Mouse (Mus musculus) kidney, postnatal 0 days (tissue): ENCODE data around the gene Pan3. TPM values are rescaled to one million over a fixed set of nuclear protein-coding genes. Genes with fewer than 3 reads are reported as not detected.

Experiments
- ATAC-seq: fragments of 200-750 bp; cut with Nextera tagmentation; replicated peaks from 2 replicates; pipeline ENCODE4 v1.8.0; 2017; ENCODE audit warnings: low read depth, moderate number of reproducible peaks, moderate TSS enrichment, moderate library complexity; ENCODE audit not compliant: low FRiP score
- DNase-seq: peaks from one replicate; pipeline ENCODE4 v3.0.0-alpha.2; 2016; ENCODE audit warnings: low spot score
- H3K27ac ChIP-seq: fragments of 300-500 bp; sonication (generic); 2 replicates; pipeline ENCODE4 v1.5.1; 2014; ENCODE audit warnings: mild to moderate bottlenecking
- H3K27me3 ChIP-seq: fragments of 300-500 bp; sonication (generic); 2 replicates; pipeline ENCODE4 v1.6.1; 2014; ENCODE audit warnings: low read length, mixed read lengths; ENCODE audit not compliant: insufficient read depth
- H3K36me3 ChIP-seq: fragments of 300-500 bp; sonication (generic); 2 replicates; pipeline ENCODE4 v1.6.1; 2014; ENCODE audit warnings: low read length, mixed read lengths; ENCODE audit not compliant: insufficient read depth
- H3K4me1 ChIP-seq: fragments of 300-500 bp; sonication (generic); replicated peaks from 2 replicates; pipeline ENCODE4 v1.6.1; 2014; ENCODE audit warnings: antibody characterized with exemption, low read length, mixed read lengths; ENCODE audit not compliant: insufficient read depth
- H3K4me2 ChIP-seq: fragments of 300-500 bp; sonication (generic); 2 replicates; pipeline ENCODE4 v1.6.1; 2014; ENCODE audit warnings: mild to moderate bottlenecking, low read length, moderate library complexity, mixed read lengths
- H3K4me3 ChIP-seq: fragments of 300-500 bp; sonication (generic); replicated peaks from 2 replicates; pipeline ENCODE4 v1.5.1; 2014; ENCODE audit warnings: low read depth, low read length
- H3K9ac ChIP-seq: fragments of 300-500 bp; sonication (generic); 2 replicates; pipeline ENCODE4 v1.6.1; 2014; ENCODE audit warnings: low read depth, low read length
- H3K9me3 ChIP-seq: fragments of 300-500 bp; sonication (generic); replicated peaks from 2 replicates; pipeline ENCODE4 v1.6.1; 2016; ENCODE audit warnings: low read length, inconsistent platforms, mixed read lengths
- CTCF ChIP-seq: IDR thresholded peaks from 2 replicates; pipeline ENCODE4 v1.5.1; 2016; ENCODE audit warnings: antibody characterized with exemption, low read depth, mild to moderate bottlenecking, moderate library complexity
- WGBS: fragments of 180-500 bp; shearing (Covaris S2); extraction: QIAGEN DNeasy Blood & Tissue Kit; methylation state at CpG from one replicate; pipeline ENCODE4 v1.1.7; 2014; 5-methylcytosine and 5-hydroxymethylcytosine counted together
- polyA plus RNA-seq: library from polyadenylated mRNA; unstranded; fragments of >200 nt; fragmentation: Nextera tagmentation; extraction: Ambion mirVana; gene quantifications from 2 replicates; pipeline ENCODE4 v1.2.1, GENCODE M21; 2015

Pan3 gene
- polyA plus RNA-seq, 1 experiment from 2014 or later: 69.9 TPM

DNA sequence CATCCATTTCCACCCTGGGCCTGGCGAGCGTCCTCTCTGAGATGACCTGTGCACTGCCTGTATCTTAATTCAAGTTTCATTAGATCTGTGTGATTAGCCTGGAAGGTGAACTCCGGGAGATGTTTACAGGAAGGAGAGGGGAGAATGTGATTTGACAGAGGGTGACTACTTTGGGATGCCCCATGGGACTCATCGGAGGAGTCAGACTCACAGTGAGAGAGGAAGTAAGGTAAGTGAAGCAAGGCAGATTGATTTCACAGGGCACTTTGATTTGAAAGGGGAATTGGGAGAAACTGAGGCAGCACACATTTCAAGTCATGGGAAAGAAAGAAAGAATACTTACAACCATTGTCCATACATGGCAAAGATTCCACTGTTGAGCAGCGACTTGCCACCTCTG, 23.8 kb upstream of the Pan3 start:
- 67% methylated on average over 5 of the region's 5 CpGs for WGBS
- peaks cover 6% of the 10 kb centered on the region for H3K27me3 ChIP-seq
- no peak overlapping the region for H3K27ac ChIP-seq
- H3K4me1 ChIP-seq: no peaks in the 10 kb centered on the region
- DNase-seq (no peak), ATAC-seq (no peak)
- no peaks in the 10 kb centered on the region for H3K9me3 ChIP-seq
- no peak overlapping the region for H3K4me2 ChIP-seq
- no peak for TF ChIP-seq CTCF
- no peak overlapping the region for H3K9ac ChIP-seq
- H3K4me3 ChIP-seq: no peak overlapping the region
- H3K36me3 ChIP-seq: no peaks in the 10 kb centered on the region

DNA sequence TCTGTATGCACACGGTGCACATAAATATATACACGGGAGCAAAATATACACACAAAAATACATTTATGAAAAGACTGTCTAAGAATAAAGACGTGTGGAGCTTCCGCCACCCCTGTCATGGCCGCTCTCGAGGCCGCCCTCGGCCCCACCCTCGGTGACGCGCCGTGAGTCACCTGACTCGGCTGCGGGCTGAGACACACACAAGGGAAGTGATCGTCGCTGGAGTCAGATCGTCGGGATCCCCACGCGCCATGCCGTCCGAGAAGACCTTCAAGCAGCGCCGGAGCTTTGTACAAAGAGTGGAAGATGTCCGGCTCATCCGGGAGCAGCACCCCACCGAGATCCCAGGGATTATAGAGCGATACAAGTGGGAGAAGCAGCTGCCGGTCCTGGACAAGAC, 21.2 kb upstream of the Pan3 start:
- no peak for TF ChIP-seq CTCF
- Histone ChIP-seq H3K27ac (no peak overlapping the region), H3K27me3 (no peaks in the 10 kb centered on the region), H3K4me1 (no peaks in the 10 kb centered on the region), H3K9me3 (no peaks in the 10 kb centered on the region), H3K4me3 (no peak overlapping the region), H3K36me3 (no peaks in the 10 kb centered on the region), H3K4me2 (no peak overlapping the region), H3K9ac (no peak overlapping the region)
- no peak for ATAC-seq
- DNase-seq: no peak
- WGBS: 59% methylated on average over 29 of the region's 29 CpGs

DNA sequence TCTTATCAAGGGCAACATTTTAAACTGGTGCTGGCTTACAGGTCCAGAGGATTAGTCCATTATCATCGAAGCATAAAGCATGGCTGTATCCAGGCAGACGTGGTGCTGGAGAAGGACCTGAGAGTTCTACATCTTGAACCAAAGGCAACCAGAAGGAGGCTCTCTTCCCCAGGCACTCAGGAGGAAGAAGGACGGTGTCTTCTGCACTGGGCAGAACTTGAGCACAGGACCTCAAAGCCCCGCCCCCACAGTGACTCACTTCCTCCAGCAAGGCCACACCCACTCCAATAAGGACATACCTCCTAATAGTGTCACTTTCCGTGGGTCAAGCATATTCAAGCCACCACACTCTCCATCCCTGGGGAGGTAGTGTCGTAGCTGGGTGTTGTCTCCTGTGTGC, 19.4 kb upstream of the Pan3 start:
- no peak overlapping the region for H3K4me2 ChIP-seq
- H3K27me3 ChIP-seq: no peaks in the 10 kb centered on the region
- 80% methylated on average over 6 of the region's 6 CpGs for WGBS
- no peaks in the 10 kb centered on the region for H3K9me3 ChIP-seq
- H3K4me1 ChIP-seq: no peaks in the 10 kb centered on the region
- H3K36me3 ChIP-seq: no peaks in the 10 kb centered on the region
- no peak for TF ChIP-seq CTCF
- no peak overlapping the region for H3K9ac ChIP-seq
- H3K27ac ChIP-seq: no peak overlapping the region
- ATAC-seq (no peak), DNase-seq (no peak)
- no peak overlapping the region for H3K4me3 ChIP-seq

DNA sequence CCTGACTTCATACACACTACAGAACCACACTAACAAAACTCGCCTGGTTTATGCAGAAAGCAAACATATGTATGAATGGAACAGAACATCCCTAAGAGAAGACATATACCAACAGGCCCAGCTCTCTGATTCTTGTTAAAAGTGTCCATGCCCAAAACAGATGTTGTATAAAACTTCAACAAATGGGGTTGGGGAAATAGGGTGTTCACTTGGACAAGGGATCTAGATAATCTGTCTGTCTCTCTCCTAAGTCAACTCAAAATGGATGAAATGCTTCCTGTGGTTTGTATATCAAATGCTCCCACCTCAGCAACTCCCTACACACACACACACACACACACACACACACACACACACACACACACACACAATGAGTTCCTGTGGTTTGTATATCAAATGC, 12.0 kb upstream of the Pan3 start:
- 88% methylated on average over 1 of the region's 1 CpGs for WGBS
- ATAC-seq: no peak

DNA sequence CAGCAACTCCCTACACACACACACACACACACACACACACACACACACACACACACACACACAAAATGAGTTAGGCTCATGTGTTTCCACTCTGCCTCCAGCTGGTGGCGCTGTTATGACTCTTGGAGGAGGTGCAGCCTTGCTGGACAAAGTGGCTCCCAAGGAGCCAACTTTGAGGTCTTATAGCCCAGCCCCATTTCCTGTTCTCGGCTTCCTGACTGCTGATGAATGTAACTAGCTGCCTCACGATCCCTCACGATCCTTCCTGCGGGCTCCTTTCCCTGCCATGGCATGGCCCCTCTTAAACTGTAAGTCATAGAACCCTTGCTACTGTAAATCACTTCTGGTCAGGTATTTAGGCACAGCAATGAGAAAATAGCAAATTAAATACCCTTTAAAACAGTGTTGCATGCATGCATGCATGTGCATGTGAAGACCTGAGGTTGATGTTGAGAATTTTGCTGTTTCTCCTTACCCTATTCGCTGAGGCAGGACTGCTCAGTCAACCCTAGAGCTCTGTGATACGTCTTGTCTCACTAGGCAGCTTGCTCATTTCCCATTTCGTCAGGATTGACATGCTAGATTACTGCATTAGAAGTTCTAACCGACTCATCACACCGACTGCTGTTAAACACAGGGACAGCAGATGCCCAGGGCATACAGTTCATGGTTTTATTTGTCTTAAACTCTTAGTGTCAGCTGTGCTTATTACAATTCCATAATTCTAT, 11.4 kb upstream of the Pan3 start:
- Histone ChIP-seq H3K4me1 (no peaks in the 10 kb centered on the region), H3K4me3 (no peak overlapping the region), H3K9me3 (no peaks in the 10 kb centered on the region), H3K27ac (no peak overlapping the region), H3K27me3 (no peaks in the 10 kb centered on the region), H3K36me3 (no peaks in the 10 kb centered on the region), H3K9ac (no peak overlapping the region), H3K4me2 (no peak overlapping the region)
- peak; percentile 69 for TF ChIP-seq CTCF
- ATAC-seq: 0 out of 2 replicates have a peak, but pooled peaks have one; percentile 25
- 21% methylated on average over 10 of the region's 10 CpGs for WGBS
- peak; percentile 72 for DNase-seq

More for the DNA sequence above, 12.0 kb upstream of the Pan3 start:
- no peaks in the 10 kb centered on the region for H3K27me3 ChIP-seq
- no peaks in the 10 kb centered on the region for H3K4me1 ChIP-seq
- no peak overlapping the region for H3K4me3 ChIP-seq
- no peaks in the 10 kb centered on the region for H3K36me3 ChIP-seq
- H3K27ac ChIP-seq: no peak overlapping the region
- no peak for DNase-seq
- H3K9ac ChIP-seq: no peak overlapping the region
- H3K4me2 ChIP-seq: no peak overlapping the region
- no peak for TF ChIP-seq CTCF
- no peaks in the 10 kb centered on the region for H3K9me3 ChIP-seq

DNA sequence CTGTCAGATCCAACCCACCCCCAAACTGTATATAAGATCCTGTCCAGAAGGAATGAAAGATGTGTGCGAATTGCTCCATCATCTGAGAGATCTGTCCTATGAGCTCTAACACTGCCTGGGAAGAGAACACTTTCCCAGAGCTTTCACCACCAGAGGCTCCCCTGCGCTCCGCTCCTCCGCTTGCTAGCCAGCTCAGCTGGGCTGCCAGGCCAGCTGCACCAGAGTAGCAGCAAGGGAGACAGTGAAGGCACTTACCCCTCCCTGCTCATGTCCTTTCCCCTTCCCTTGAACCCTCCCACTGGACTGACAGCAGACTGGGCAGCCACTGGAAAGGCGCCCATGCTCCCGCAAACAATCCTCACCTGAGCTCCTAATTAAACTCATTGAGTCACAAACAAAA, 6.3 kb upstream of the Pan3 start:
- Histone ChIP-seq H3K9ac (no peak overlapping the region), H3K4me3 (no peak overlapping the region), H3K4me1 (no peaks in the 10 kb centered on the region), H3K4me2 (no peak overlapping the region), H3K36me3 (no peaks in the 10 kb centered on the region), H3K27me3 (no peaks in the 10 kb centered on the region), H3K9me3 (no peaks in the 10 kb centered on the region), H3K27ac (no peak overlapping the region)
- DNase-seq (no peak), ATAC-seq (no peak)
- 32% methylated on average over 6 of the region's 6 CpGs for WGBS
- TF ChIP-seq CTCF: peak; percentile 30; the same call in 1 of the 2 replicates
